Mouse (Mus musculus) brain, embryonic 14.5 days (tissue): ENCODE data around the gene Slc25a41.

Experiments
- CTCF ChIP-seq: fragments of 200-500 bp; IDR thresholded peaks from 2 replicates; pipeline ENCODE4 v1.5.1; 2012; ENCODE audit warnings: inconsistent platforms, mild to moderate bottlenecking, moderate library complexity, borderline replicate concordance; ENCODE audit not compliant: insufficient read depth, insufficient read length; ENCODE audit errors: extremely low read depth
- POLR2A ChIP-seq: fragments of 200-500 bp; IDR thresholded peaks from 2 replicates; pipeline ENCODE4 v1.6.1; 2012; ENCODE audit warnings: mild to moderate bottlenecking, inconsistent platforms, borderline replicate concordance; ENCODE audit not compliant: poor library complexity, insufficient read depth, insufficient read length, severe bottlenecking; ENCODE audit errors: extremely low read depth

GRCm38 (mm10) chr17:56996506-56996905 lies 44.9 kb downstream of the Slc25a41 start:
- TF ChIP-seq CTCF (no peak), POLR2A (no peak)
